Mouse (Mus musculus) embryonic facial prominence, embryonic 11.5 days (tissue): Measurements from ENCODE around the gene Kansl1. TPM values are rescaled to one million over a fixed set of nuclear protein-coding genes. Genes with fewer than 3 reads are reported as not detected.

Experiments used
- ATAC-seq: fragments of 200-750 bp; cut with Nextera tagmentation; replicated peaks from 2 replicates; pipeline ENCODE4 v1.8.0; 2017; ENCODE audit warnings: low read depth; ENCODE audit not compliant: insufficient number of reproducible peaks, low FRiP score, low TSS enrichment
- DNase-seq: peaks from one replicate; pipeline ENCODE4 v3.0.0-alpha.2; 2015; ENCODE audit warnings: low spot score
- H3K27ac ChIP-seq: fragments of 300-500 bp; sonication (generic); replicated peaks from 2 replicates; pipeline ENCODE4 v1.5.1; 2014; ENCODE audit warnings: mild to moderate bottlenecking, low read depth, low read length, control low read depth
- H3K27me3 ChIP-seq: fragments of 300-500 bp; sonication (generic); 2 replicates; pipeline ENCODE4 v1.6.1; 2014; ENCODE audit warnings: mild to moderate bottlenecking, low read length, moderate library complexity, mixed read lengths; ENCODE audit not compliant: control insufficient read depth, insufficient read depth
- H3K36me3 ChIP-seq: fragments of 300-500 bp; sonication (generic); replicated peaks from 2 replicates; pipeline ENCODE4 v1.6.1; 2014; ENCODE audit warnings: low read depth, mild to moderate bottlenecking, low read length, moderate library complexity, mixed read lengths; ENCODE audit not compliant: control insufficient read depth, insufficient read depth
- H3K4me1 ChIP-seq: fragments of 300-500 bp; sonication (generic); 2 replicates; pipeline ENCODE4 v1.6.1; 2014; ENCODE audit warnings: low read length, mixed read lengths; ENCODE audit not compliant: control insufficient read depth, insufficient read depth
- H3K4me2 ChIP-seq: fragments of 300-500 bp; sonication (generic); 2 replicates; pipeline ENCODE4 v1.6.1; 2014; ENCODE audit warnings: low read depth, mild to moderate bottlenecking, control low read depth, low read length, moderate library complexity
- H3K4me3 ChIP-seq: fragments of 300-500 bp; sonication (generic); 2 replicates; pipeline ENCODE4 v1.5.1; 2014; ENCODE audit warnings: low read depth, low read length, control low read depth
- H3K9ac ChIP-seq: fragments of 300-500 bp; sonication (generic); replicated peaks from 2 replicates; pipeline ENCODE4 v1.6.1; 2014; ENCODE audit warnings: mild to moderate bottlenecking, control low read depth, low read length
- H3K9me3 ChIP-seq: fragments of 300-500 bp; sonication (generic); replicated peaks from 2 replicates; pipeline ENCODE4 v1.6.1; 2016; ENCODE audit warnings: mild to moderate bottlenecking, low read length, inconsistent platforms, mixed read lengths; ENCODE audit not compliant: control insufficient read depth
- WGBS: fragments of 180-500 bp; shearing (Covaris S2); extraction: QIAGEN DNeasy Blood & Tissue Kit; methylation state at CpG from one replicate; pipeline ENCODE4 v1.1.7; 2014; 5-methylcytosine and 5-hydroxymethylcytosine counted together
- polyA plus RNA-seq: library from polyadenylated mRNA; unstranded; fragments of >200 nt; fragmentation: Nextera tagmentation; extraction: Ambion mirVana; gene quantifications from 2 replicates; pipeline ENCODE4 v1.2.1, GENCODE M21; 2014

Gene Kansl1
- polyA plus RNA-seq, 1 experiment from 2014 or later, result 33.3 TPM

- DNase-seq (no peak), ATAC-seq (no peak)
- Histone ChIP-seq H3K9me3 (no peaks in the 10 kb centered on the region), H3K36me3 (peaks cover 21% of the 10 kb centered on the region), H3K27ac (no peak overlapping the region), H3K9ac (no peak overlapping the region), H3K27me3 (no peaks in the 10 kb centered on the region), H3K4me3 (no peak overlapping the region), H3K4me1 (no peaks in the 10 kb centered on the region), H3K4me2 (no peak overlapping the region)
- WGBS, result 90% methylated on average over 13 of the region's 13 CpGs
Observed at GRCm38 (mm10) chr11:104334946-104335345, 133.7 kb downstream of the Kansl1 start.

GRCm38 (mm10) chr11:104334115-104334514, 134.5 kb downstream of the Kansl1 start:
- no peaks in the 10 kb centered on the region for H3K9me3 ChIP-seq
- DNase-seq (no peak), ATAC-seq (no peak)
- H3K4me1 ChIP-seq, result no peaks in the 10 kb centered on the region
- 80% methylated on average over 5 of the region's 5 CpGs for WGBS
- H3K36me3 ChIP-seq, result peaks cover 20% of the 10 kb centered on the region
- H3K27me3 ChIP-seq, result no peaks in the 10 kb centered on the region
- H3K4me2 ChIP-seq, result no peak overlapping the region
- H3K27ac ChIP-seq, result no peak overlapping the region
- H3K9ac ChIP-seq, result no peak overlapping the region
- no peak overlapping the region for H3K4me3 ChIP-seq

GRCm38 (mm10) chr11:104332105-104332504, 136.6 kb downstream of the Kansl1 start:
- Histone ChIP-seq H3K9ac (no peak overlapping the region), H3K4me2 (no peak overlapping the region), H3K36me3 (peaks cover 16% of the 10 kb centered on the region), H3K27ac (no peak overlapping the region), H3K4me3 (no peak overlapping the region), H3K9me3 (no peaks in the 10 kb centered on the region), H3K4me1 (no peaks in the 10 kb centered on the region), H3K27me3 (no peaks in the 10 kb centered on the region)
- ATAC-seq (no peak), DNase-seq (no peak)
- 91% methylated on average over 5 of the region's 5 CpGs for WGBS

GRCm38 (mm10) chr11:104331208-104331607, 137.5 kb downstream of the Kansl1 start:
- H3K9me3 ChIP-seq, result no peaks in the 10 kb centered on the region

GRCm38 (mm10) chr11:104330151-104330550, 138.5 kb downstream of the Kansl1 start:
- Histone ChIP-seq H3K4me2 (no peak overlapping the region), H3K4me3 (no peak overlapping the region), H3K4me1 (no peaks in the 10 kb centered on the region), H3K27ac (no peak overlapping the region), H3K27me3 (no peaks in the 10 kb centered on the region), H3K9me3 (no peaks in the 10 kb centered on the region), H3K36me3 (peaks cover 11% of the 10 kb centered on the region), H3K9ac (no peak overlapping the region)
- DNase-seq (no peak), ATAC-seq (no peak)
- WGBS, result 84% methylated on average over 4 of the region's 4 CpGs

More at GRCm38 (mm10) chr11:104331208-104331607, 137.5 kb downstream of the Kansl1 start:
- Histone ChIP-seq H3K9ac (no peak overlapping the region), H3K27me3 (no peaks in the 10 kb centered on the region), H3K36me3 (peaks cover 16% of the 10 kb centered on the region), H3K4me1 (no peaks in the 10 kb centered on the region), H3K27ac (no peak overlapping the region), H3K4me3 (no peak overlapping the region), H3K4me2 (no peak overlapping the region)
- no peak for DNase-seq
- ATAC-seq, result no peak
- WGBS, result 92% methylated on average over 3 of the region's 3 CpGs

- Histone ChIP-seq H3K4me3 (no peak overlapping the region), H3K9ac (no peak overlapping the region), H3K9me3 (no peaks in the 10 kb centered on the region), H3K4me1 (no peaks in the 10 kb centered on the region), H3K27ac (no peak overlapping the region), H3K4me2 (no peak overlapping the region), H3K36me3 (peaks cover 11% of the 10 kb centered on the region), H3K27me3 (no peaks in the 10 kb centered on the region)
- ATAC-seq (no peak), DNase-seq (no peak)
- WGBS, result 86% methylated on average over 11 of the region's 11 CpGs
Observed at GRCm38 (mm10) chr11:104329185-104329926, 139.3 kb downstream of the Kansl1 start.

GRCm38 (mm10) chr11:104327946-104328345, 140.7 kb downstream of the Kansl1 start:
- Histone ChIP-seq H3K4me2 (no peak overlapping the region), H3K9ac (no peak overlapping the region), H3K4me1 (no peaks in the 10 kb centered on the region), H3K4me3 (no peak overlapping the region), H3K9me3 (no peaks in the 10 kb centered on the region), H3K27me3 (no peaks in the 10 kb centered on the region), H3K36me3 (peaks cover 2% of the 10 kb centered on the region), H3K27ac (no peak overlapping the region)
- DNase-seq, result no peak
- 82% methylated on average over 6 of the region's 6 CpGs for WGBS
- ATAC-seq, result no peak

GRCm38 (mm10) chr11:104327462-104327861, 141.2 kb downstream of the Kansl1 start:
- no peak overlapping the region for H3K27ac ChIP-seq
- DNase-seq, result no peak
- 92% methylated on average over 1 of the region's 1 CpGs for WGBS
- H3K27me3 ChIP-seq, result no peaks in the 10 kb centered on the region
- no peak overlapping the region for H3K4me2 ChIP-seq
- no peaks in the 10 kb centered on the region for H3K9me3 ChIP-seq
- no peak overlapping the region for H3K9ac ChIP-seq
- no peak for ATAC-seq
- peaks cover 2% of the 10 kb centered on the region for H3K36me3 ChIP-seq
- H3K4me3 ChIP-seq, result no peak overlapping the region
- no peaks in the 10 kb centered on the region for H3K4me1 ChIP-seq
